Mouse (Mus musculus) liver, postnatal 0 days (tissue): ENCODE results near the gene Pld1.

ENCODE experiments used
- CTCF ChIP-seq: sonication (generic); IDR thresholded peaks from 2 replicates; pipeline ENCODE4 v1.5.1; 2016; ENCODE audit warnings: antibody characterized with exemption, low read depth
- EP300 ChIP-seq: IDR thresholded peaks from 2 replicates; pipeline ENCODE4 v1.6.1; 2016; ENCODE audit warnings: antibody characterized with exemption, low read depth, mild to moderate bottlenecking

- TF ChIP-seq CTCF: no peak
- no peak for TF ChIP-seq EP300
Measured at GRCm38 (mm10) chr3:28104992-28105391, 166.5 kb downstream of the Pld1 start.
